Mouse (Mus musculus): Measurements from ENCODE around the gene Smc4. TPM values are rescaled to one million over a fixed set of nuclear protein-coding genes. Genes with fewer than 3 reads are reported as not detected.

Smc4 gene
- polyA plus RNA-seq, 1 experiment from 2014 or later = 157 TPM

DNA sequence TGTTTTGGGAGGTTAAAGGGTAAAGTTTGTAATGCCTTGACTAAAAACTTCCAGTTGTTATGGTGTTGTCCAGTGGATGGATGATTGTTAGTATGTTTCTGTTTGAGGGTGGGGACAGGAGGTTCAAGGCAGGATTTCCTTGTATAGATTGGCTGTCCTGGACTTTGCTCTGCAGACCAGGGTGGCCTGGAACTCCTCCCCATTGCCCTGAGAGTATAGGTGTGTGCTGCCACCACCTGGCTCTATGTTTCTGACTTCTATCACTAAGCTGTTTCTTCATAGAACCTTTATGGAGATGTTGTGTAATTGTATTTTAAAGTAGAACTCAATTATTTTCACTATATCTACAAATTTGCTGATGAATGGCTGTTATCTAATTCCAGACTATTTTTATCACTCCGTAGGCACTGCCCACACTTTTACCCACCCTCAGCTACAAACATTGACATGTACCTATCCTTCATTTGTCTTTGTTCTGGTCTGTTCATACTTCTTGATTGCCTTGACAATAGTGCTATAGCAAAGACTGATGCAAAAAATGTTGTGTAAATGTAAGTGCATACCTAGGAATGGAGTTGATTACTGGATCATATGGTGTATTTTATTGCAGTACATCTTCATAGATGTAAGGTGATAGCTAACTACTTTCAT lies 21.7 kb downstream of the Smc4 start:
- no peak overlapping the region for H3K9ac ChIP-seq
- H3K4me2 ChIP-seq (replicated peaks) = no peak overlapping the region
- H3K9me3 ChIP-seq = no peaks in the 10 kb centered on the region
- ATAC-seq = peak; percentile 97
- no peak overlapping the region for H3K27ac ChIP-seq
- H3K4me1 ChIP-seq (replicated peaks) = no peaks in the 10 kb centered on the region
- WGBS = 84% methylated on average over 1 of the region's 1 CpGs
- H3K27me3 ChIP-seq (replicated peaks) = no peaks in the 10 kb centered on the region
- H3K36me3 ChIP-seq = peaks cover 23% of the 10 kb centered on the region
- H3K4me3 ChIP-seq (replicated peaks) = no peak overlapping the region

DNA sequence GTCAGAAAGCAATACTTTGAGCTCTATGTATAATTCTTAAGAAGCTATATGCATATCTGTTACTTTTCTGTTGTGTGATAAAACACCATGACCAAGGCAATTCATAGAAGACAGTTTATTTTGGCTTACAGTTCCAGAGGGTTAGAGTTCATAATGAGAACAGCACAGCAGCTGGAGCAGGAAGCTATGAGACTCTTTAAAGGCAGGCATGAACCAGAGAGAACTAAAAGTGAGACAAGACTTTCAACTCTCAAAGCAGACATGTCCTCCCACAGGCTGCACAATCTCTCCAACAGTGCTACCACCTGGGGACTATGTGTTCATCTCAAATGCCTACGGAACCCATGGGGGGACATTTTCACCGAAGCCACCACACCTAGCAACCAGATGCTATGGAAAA lies 35.6 kb downstream of the Smc4 start:
- WGBS = 96% methylated on average over 2 of the region's 2 CpGs
- no peak overlapping the region for H3K9ac ChIP-seq
- no peak overlapping the region for H3K4me2 ChIP-seq (replicated peaks)
- H3K27me3 ChIP-seq (replicated peaks) = no peaks in the 10 kb centered on the region
- peaks cover 3% of the 10 kb centered on the region for H3K36me3 ChIP-seq
- no peaks in the 10 kb centered on the region for H3K4me1 ChIP-seq (replicated peaks)
- no peaks in the 10 kb centered on the region for H3K9me3 ChIP-seq
- no peak overlapping the region for H3K27ac ChIP-seq
- no peak overlapping the region for H3K4me3 ChIP-seq (replicated peaks)
- no peak for ATAC-seq

DNA sequence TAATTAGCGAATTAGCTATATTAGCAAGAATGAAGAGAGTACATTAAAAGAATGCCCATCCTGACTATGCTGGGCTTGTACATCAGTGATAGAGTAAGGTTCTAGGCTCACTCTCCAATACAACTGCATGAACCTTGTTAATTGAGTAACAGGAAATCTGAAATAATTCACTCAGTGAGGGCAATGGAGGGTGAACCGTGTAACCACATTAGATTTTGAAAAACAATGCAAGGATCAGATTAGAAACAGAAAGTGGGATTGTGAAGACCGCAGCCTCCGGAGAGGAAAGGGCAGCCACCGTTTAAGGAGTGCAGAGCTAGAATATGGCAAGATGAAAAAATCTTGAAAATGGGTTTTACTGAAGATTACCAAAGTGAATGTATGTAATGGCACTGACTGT lies 36.8 kb downstream of the Smc4 start:
- H3K4me1 ChIP-seq (replicated peaks) = no peaks in the 10 kb centered on the region; the same call in 1 of the 2 replicates
- peaks cover 3% of the 10 kb centered on the region for H3K36me3 ChIP-seq
- no peak overlapping the region for H3K27ac ChIP-seq
- H3K9me3 ChIP-seq = no peaks in the 10 kb centered on the region
- peak overlapping the region; percentile 35 for H3K4me2 ChIP-seq (replicated peaks)
- ATAC-seq = no peak
- H3K4me3 ChIP-seq (replicated peaks) = no peak overlapping the region
- H3K27me3 ChIP-seq (replicated peaks) = no peaks in the 10 kb centered on the region
- WGBS = 64% methylated on average over 5 of the region's 5 CpGs
- H3K9ac ChIP-seq = no peak overlapping the region

DNA sequence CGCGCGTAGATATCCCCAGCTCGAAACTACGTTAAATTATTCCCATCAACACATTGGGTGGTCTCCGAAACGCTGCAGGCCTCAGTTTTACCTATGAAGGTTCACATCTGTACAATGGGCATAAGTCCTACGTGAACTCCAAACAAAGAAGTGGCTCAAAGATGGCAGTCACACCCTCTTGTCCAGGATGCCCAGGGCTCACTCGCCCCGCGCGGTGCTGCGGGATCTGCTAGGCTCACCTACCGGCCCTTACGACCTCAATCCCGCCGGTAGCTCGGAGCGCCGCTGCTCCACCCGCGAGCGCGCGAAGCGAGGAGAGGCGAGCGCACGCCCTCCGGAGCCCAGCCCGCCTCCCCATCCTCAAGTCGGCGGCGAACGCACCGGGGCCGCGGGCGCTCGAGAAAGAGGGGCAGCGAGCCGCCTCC lies 39.6 kb downstream of the Smc4 start:
- Histone ChIP-seq H3K4me1 (replicated peaks) (no peaks in the 10 kb centered on the region; the same call in 1 of the 2 replicates), H3K9me3 (no peaks in the 10 kb centered on the region), H3K27me3 (replicated peaks) (no peaks in the 10 kb centered on the region), H3K9ac (peak overlapping the region; percentile 89), H3K27ac (peak overlapping the region; percentile 93), H3K4me2 (replicated peaks) (peak overlapping the region; percentile 50), H3K36me3 (peaks cover 3% of the 10 kb centered on the region), H3K4me3 (replicated peaks) (peak overlapping the region; percentile 85)
- peak; percentile 72 for ATAC-seq
- WGBS = under 1% methylated on average over 40 of the region's 42 CpGs

DNA sequence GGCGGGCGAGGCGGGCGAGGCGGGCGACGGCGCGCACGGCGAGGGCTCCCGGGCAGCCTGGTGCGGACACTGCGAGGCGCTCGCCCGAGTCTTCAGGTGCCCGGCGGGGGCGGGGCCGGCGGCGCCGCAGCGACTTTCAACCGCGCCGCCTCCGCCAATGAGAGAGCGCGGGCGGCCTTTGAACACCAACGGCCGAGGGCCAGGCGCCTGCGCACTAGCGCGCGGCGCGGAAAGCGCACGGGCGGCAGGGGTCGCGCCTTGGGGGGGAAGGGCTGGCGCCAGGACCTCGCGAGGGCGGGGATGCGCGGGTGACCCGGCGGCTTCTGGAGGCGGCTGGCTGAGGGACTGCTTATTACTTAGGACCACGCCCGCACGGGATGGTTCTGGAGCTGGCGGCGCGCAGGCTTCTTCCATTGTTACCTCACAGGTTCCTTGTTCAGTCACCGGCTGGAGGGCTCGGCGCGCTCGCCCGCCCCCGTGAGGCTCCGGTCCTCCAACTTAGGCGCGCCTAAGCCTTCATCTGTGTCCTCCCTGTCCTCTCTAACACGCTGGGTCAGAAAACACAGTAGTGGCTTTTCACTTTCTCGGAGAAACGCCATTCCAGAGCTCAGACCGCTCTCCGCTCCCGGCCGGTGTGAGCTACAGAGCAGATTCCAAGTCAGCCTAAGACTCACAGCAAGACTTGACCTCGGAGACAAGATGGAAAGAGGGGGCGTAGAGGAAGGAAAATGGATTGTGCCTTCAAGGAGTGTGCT lies 40.3 kb downstream of the Smc4 start, which contains the start of gene Trim59:
Trim59 (minus strand) TSS at position 111 of the 755 bp plus-strand sequence.
- WGBS = under 1% methylated on average over 80 of the region's 80 CpGs
- peak within 1 kb of the TSS; percentile 85 for H3K4me3 ChIP-seq (replicated peaks)
- no peaks in the 10 kb centered on the region for H3K9me3 ChIP-seq
- H3K4me2 ChIP-seq (replicated peaks) = peak within 1 kb of the TSS; percentile 85
- no peaks in the 10 kb centered on the region; the same call in 1 of the 2 replicates for H3K4me1 ChIP-seq (replicated peaks)
- peak within 1 kb of the TSS; percentile 89 for H3K9ac ChIP-seq
- peak within 1 kb of the TSS; percentile 93 for H3K27ac ChIP-seq
- H3K27me3 ChIP-seq (replicated peaks) = no peaks in the 10 kb centered on the region
- ATAC-seq = peak; percentile 96
- peaks cover 3% of the 10 kb centered on the region for H3K36me3 ChIP-seq

DNA sequence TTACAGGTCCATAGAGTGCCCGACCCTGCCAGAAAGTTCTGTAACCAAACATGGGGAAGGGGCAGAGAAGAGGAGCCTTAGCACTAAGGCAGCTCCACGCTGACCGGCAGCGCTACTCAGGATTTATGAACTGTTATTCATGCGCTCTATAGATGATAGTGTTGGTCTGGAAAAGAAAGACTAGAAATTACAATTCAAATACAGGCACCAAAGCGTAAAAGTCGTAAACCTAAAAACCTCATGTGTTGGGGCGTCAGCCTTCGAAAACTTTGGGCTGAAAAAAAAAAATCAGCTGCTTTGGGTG lies 40.8 kb downstream of the Smc4 start:
- 4% methylated on average over 9 of the region's 9 CpGs for WGBS
- peak overlapping the region; percentile 85 for H3K4me2 ChIP-seq (replicated peaks)
- no peaks in the 10 kb centered on the region for H3K27me3 ChIP-seq (replicated peaks)
- no peaks in the 10 kb centered on the region; the same call in 1 of the 2 replicates for H3K4me1 ChIP-seq (replicated peaks)
- H3K36me3 ChIP-seq = no peaks in the 10 kb centered on the region; the same call in 1 of the 2 replicates
- peak overlapping the region; percentile 85 for H3K4me3 ChIP-seq (replicated peaks)
- H3K9me3 ChIP-seq = no peaks in the 10 kb centered on the region
- ATAC-seq = peak; percentile 20; the same call in 1 of the 2 replicates
- H3K9ac ChIP-seq = peak overlapping the region; percentile 74
- H3K27ac ChIP-seq = peak overlapping the region; percentile 93

DNA sequence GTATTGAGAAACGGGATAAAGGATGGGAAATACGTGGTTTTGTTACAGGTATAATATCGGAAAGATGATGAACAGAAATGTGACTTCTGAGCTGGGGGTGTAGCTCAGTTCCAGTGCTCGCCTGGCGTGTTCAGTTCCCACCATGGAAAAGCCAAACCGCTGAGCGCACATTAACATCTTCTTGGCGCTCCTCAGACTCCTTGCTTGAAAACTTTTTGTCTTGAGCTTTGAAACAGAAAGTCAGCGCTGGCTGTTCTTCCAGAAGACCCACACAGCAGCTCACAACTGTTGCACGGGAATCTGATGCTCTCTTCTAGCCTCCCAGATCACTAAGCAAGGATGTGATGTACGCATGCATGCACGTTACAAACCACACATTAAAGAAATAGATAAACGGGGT lies 41.2 kb downstream of the Smc4 start:
- ATAC-seq = no peak
- Histone ChIP-seq H3K4me1 (replicated peaks) (no peaks in the 10 kb centered on the region; the same call in 1 of the 2 replicates), H3K36me3 (no peaks in the 10 kb centered on the region; the same call in 1 of the 2 replicates), H3K4me2 (replicated peaks) (peak overlapping the region; percentile 85), H3K27ac (no peak overlapping the region), H3K4me3 (replicated peaks) (peak overlapping the region; percentile 85), H3K9me3 (no peaks in the 10 kb centered on the region), H3K27me3 (replicated peaks) (no peaks in the 10 kb centered on the region), H3K9ac (peak overlapping the region; percentile 74)
- 24% methylated on average over 13 of the region's 13 CpGs for WGBS

DNA sequence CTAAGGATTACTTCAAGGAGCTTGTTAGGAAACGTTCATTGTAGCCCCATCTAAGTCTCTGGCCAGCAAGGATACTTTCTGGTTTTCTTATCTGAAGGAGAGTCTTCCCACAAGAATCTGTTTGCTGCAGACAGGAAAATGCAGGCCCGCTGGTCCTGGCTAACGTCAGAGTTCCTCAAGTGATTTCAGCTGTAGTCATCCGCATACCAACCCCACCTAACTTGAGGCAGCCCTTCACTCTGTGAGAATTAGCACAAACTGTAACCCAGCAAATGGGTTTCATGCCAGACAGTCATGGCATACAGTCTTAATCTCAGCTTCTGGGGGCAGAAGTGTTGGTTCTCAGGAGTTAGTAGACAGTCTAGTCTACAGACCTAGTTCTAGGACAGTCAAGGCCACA lies 42.0 kb downstream of the Smc4 start:
- H3K4me3 ChIP-seq (replicated peaks) = no peak overlapping the region
- no peak overlapping the region; the same call in 1 of the 2 replicates for H3K4me2 ChIP-seq (replicated peaks)
- H3K9me3 ChIP-seq = no peaks in the 10 kb centered on the region
- no peaks in the 10 kb centered on the region; the same call in 1 of the 2 replicates for H3K4me1 ChIP-seq (replicated peaks)
- H3K9ac ChIP-seq = no peak overlapping the region
- H3K27me3 ChIP-seq (replicated peaks) = no peaks in the 10 kb centered on the region
- no peak overlapping the region for H3K27ac ChIP-seq
- no peak for ATAC-seq
- no peaks in the 10 kb centered on the region for H3K36me3 ChIP-seq
- 49% methylated on average over 4 of the region's 4 CpGs for WGBS

DNA sequence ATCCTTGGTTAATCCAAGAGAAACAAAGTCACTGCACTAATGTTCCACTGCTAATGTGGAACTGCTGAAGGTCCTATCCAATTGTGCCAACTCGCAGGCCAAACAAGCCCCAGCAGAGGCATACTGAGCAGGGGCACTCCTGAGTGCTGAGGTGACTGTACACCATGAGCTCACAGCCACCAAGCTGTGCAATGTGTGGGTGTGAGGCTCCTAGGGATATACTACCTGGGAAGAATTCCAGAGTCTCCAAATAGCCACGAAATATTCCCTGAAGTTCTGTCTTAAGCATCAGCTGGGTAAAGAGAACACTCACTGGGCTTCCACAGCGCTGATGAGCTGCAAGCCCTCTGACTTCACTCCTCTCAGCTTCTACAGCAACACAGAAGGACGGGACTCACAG lies 43.1 kb downstream of the Smc4 start:
- ATAC-seq = no peak
- Histone ChIP-seq H3K4me2 (replicated peaks) (no peak overlapping the region), H3K4me1 (replicated peaks) (no peaks in the 10 kb centered on the region; the same call in 1 of the 2 replicates), H3K9me3 (no peaks in the 10 kb centered on the region), H3K36me3 (no peaks in the 10 kb centered on the region), H3K27me3 (replicated peaks) (no peaks in the 10 kb centered on the region), H3K9ac (no peak overlapping the region), H3K4me3 (replicated peaks) (no peak overlapping the region), H3K27ac (no peak overlapping the region)
- WGBS = 84% methylated on average over 4 of the region's 4 CpGs

DNA sequence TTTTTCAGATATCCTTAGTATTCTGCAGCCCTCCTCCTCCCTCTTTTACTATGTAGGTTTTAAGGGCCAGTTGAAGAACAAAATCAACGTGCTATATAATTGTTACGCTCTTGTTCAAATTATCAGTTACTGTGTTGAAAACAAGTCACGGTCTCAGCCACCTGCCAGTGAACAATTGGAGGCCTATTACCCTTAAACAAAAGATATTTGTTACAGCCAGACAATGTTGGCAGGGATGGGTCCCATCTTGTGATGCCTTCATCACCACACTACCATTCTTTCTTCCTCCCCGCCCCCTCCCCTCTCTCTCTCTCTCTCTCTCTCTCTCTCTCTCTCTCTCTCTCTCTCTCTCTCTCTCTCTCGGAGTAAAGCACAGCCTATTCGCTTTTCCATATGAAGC lies 44.5 kb downstream of the Smc4 start:
- H3K9me3 ChIP-seq = no peaks in the 10 kb centered on the region
- H3K27ac ChIP-seq = no peak overlapping the region
- ATAC-seq = no peak
- no peaks in the 10 kb centered on the region for H3K36me3 ChIP-seq
- H3K4me1 ChIP-seq (replicated peaks) = no peaks in the 10 kb centered on the region; the same call in 1 of the 2 replicates
- no peak overlapping the region for H3K4me2 ChIP-seq (replicated peaks)
- H3K4me3 ChIP-seq (replicated peaks) = no peak overlapping the region
- no peaks in the 10 kb centered on the region for H3K27me3 ChIP-seq (replicated peaks)
- H3K9ac ChIP-seq = no peak overlapping the region
- WGBS = 87% methylated on average over 6 of the region's 6 CpGs

DNA sequence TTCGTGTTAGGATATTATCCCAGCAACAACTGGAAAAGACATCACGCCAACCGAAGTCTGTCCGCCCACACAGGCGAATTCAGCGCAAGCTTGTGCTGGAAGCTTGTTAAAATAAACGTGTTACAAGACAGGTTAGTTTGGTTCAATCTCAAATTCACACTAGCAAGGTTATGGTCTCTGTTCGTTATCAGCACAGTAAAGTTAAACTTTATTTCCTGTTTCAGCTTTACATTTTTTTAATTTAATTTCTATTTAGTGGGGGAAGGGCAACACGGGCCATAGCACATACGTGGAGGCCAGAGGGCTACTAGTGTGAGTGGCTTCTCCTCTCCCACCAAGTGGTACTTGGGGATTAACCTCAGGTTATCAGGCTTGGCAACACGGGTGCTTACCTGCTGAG lies 47.4 kb downstream of the Smc4 start:
- H3K4me2 ChIP-seq (replicated peaks) = no peak overlapping the region
- H3K27ac ChIP-seq = no peak overlapping the region
- H3K4me1 ChIP-seq (replicated peaks) = no peaks in the 10 kb centered on the region
- no peaks in the 10 kb centered on the region for H3K9me3 ChIP-seq
- no peaks in the 10 kb centered on the region for H3K36me3 ChIP-seq
- 91% methylated on average over 11 of the region's 11 CpGs for WGBS
- H3K4me3 ChIP-seq (replicated peaks) = no peak overlapping the region
- no peak overlapping the region for H3K9ac ChIP-seq
- no peaks in the 10 kb centered on the region for H3K27me3 ChIP-seq (replicated peaks)
- no peak for ATAC-seq

DNA sequence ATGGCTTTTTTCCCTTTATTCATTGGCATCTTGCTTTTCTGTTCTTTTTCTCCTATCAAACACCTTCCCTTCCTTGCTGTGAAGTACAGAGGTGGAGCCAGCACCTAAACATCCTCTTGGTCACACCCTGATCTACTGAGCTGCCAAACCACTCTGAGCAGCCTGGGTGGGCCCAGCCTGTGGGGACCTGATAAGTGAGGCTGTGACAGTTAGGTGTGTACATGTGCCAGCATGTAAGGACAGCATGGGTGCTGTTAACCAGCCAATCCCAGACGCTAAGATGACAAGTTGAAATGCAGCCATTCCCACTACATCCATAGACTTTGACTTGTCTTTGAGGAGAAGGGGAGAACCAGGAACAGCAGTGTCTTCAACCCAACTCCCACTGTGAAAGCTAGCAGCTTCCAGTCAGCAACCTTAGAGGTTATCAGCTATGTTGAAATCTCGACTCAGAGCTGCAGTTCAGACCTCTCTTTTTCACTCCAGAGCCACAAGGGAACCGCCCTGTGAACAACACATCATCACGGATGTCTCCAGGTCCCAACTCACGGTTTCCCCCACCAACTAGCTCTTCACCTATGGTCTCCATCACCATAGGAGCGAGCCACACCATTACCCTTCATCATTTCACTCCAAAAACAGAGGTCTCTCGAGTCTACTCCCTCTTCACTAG lies 50.4 kb downstream of the Smc4 start:
- Histone ChIP-seq H3K27me3 (replicated peaks) (no peaks in the 10 kb centered on the region), H3K4me2 (replicated peaks) (no peak overlapping the region), H3K4me1 (replicated peaks) (no peaks in the 10 kb centered on the region), H3K9ac (no peak overlapping the region), H3K9me3 (no peaks in the 10 kb centered on the region), H3K4me3 (replicated peaks) (no peak overlapping the region), H3K27ac (no peak overlapping the region), H3K36me3 (no peaks in the 10 kb centered on the region)
- peak; percentile 91 for ATAC-seq
- 82% methylated on average over 7 of the region's 7 CpGs for WGBS

All from intestine, embryonic 15.5 days (tissue).